Mouse (Mus musculus) MEL (cell line): ENCODE data around the gene Itgb2. TPM values are rescaled to one million over a fixed set of nuclear protein-coding genes. Genes with fewer than 3 reads are reported as not detected.

Experiments used
- DNase-seq: peaks from one replicate; pipeline ENCODE4 v3.0.0; 2011; ENCODE audit warnings: low read depth, low spot score
- H3K27ac ChIP-seq: 2 replicates; pipeline ENCODE4 v1.5.1; 2012; ENCODE audit warnings: low read depth, mild to moderate bottlenecking, control low read depth, low read length, moderate library complexity; ENCODE audit not compliant: control insufficient read depth
- H3K27me3 ChIP-seq, 2 experiments: fragments of 150-350 bp in 1 of 2; sonication (generic) in 1 of 2; 2 replicates each; pipeline ENCODE4 v1.6.1; 2012; ENCODE audit warnings: low read length in 2 of 2, mild to moderate bottlenecking in 2 of 2, improper control_type of control experiment in 1 of 2, moderate library complexity in 1 of 2; ENCODE audit not compliant: insufficient read depth in 2 of 2, control insufficient read depth in 1 of 2
- H3K36me3 ChIP-seq, 2 experiments: 2 replicates each; pipeline ENCODE4 v1.6.1; 2012 to 2014; ENCODE audit warnings: low read length in 2 of 2, improper control_type of control experiment in 1 of 2, inconsistent platforms in 1 of 2, mild to moderate bottlenecking in 1 of 2; ENCODE audit not compliant: insufficient read depth in 2 of 2, control insufficient read depth in 1 of 2
- H3K4me1 ChIP-seq, 2 experiments: fragments of 150-350 bp in 1 of 2; sonication (generic) in 1 of 2; 2 replicates each; pipeline ENCODE4 v1.6.1; 2012; ENCODE audit warnings: low read length in 2 of 2, improper control_type of control experiment in 1 of 2, mild to moderate bottlenecking in 1 of 2; ENCODE audit not compliant: insufficient read depth in 2 of 2, control insufficient read depth in 1 of 2
- H3K4me3 ChIP-seq, 2 experiments: fragments of 150-350 bp in 1 of 2; sonication (generic) in 1 of 2; 2 replicates each; pipeline ENCODE4 v1.5.1; 2012; ENCODE audit warnings: low read depth in 2 of 2, low read length in 2 of 2, mild to moderate bottlenecking in 2 of 2, moderate library complexity in 2 of 2, control low read depth in 1 of 2, improper control_type of control experiment in 1 of 2; ENCODE audit not compliant: control insufficient read depth in 1 of 2, insufficient read depth in 1 of 2
- H3K79me2 ChIP-seq: 2 replicates; pipeline ENCODE4 v1.6.1; 2012; ENCODE audit warnings: mild to moderate bottlenecking, low read length, moderate library complexity; ENCODE audit not compliant: control insufficient read depth, poor library complexity, insufficient read depth
- H3K9ac ChIP-seq: 2 replicates; pipeline ENCODE4 v1.6.1; 2012; ENCODE audit warnings: low read depth, mild to moderate bottlenecking, control low read depth, low read length, moderate library complexity; ENCODE audit not compliant: control insufficient read depth, poor library complexity, severe bottlenecking
- H3K9me3 ChIP-seq: fragments of 150-350 bp; sonication (generic); replicated peaks from 2 replicates; pipeline ENCODE4 v1.6.1; 2012; ENCODE audit warnings: mild to moderate bottlenecking, low read length, improper control_type of control experiment, moderate library complexity; ENCODE audit not compliant: insufficient read depth
- BHLHE40 ChIP-seq: IDR thresholded peaks from 2 replicates; pipeline ENCODE4 v1.6.1; 2012; ENCODE audit warnings: low read depth, mild to moderate bottlenecking, inconsistent platforms, low read length, improper control_type of control experiment, borderline replicate concordance
- CTCF ChIP-seq, 3 experiments: IDR thresholded peaks in 2 of 3; conservative IDR thresholded peaks in 1 of 3; 2 replicates each; pipeline ENCODE4 v1.5.1; 2011 to 2012; ENCODE audit warnings: low read length in 3 of 3, low read depth in 2 of 3, mild to moderate bottlenecking in 2 of 3, improper control_type of control experiment in 1 of 3, inconsistent platforms in 1 of 3, mixed read lengths in 1 of 3, moderate library complexity in 1 of 3; ENCODE audit not compliant: control insufficient read depth in 1 of 3, insufficient read depth in 1 of 3, poor library complexity in 1 of 3, severe bottlenecking in 1 of 3
- ELF1 ChIP-seq: IDR thresholded peaks from 2 replicates; pipeline ENCODE4 v1.6.1; 2014; ENCODE audit warnings: low read depth, mild to moderate bottlenecking, inconsistent platforms, low read length, improper control_type of control experiment, moderate library complexity
- GABPA ChIP-seq: IDR thresholded peaks from 2 replicates; pipeline ENCODE4 v1.6.1; 2012; ENCODE audit warnings: low read depth, mild to moderate bottlenecking, inconsistent platforms, low read length, improper control_type of control experiment, moderate library complexity
- GATA1 ChIP-seq: IDR thresholded peaks from 2 replicates; pipeline ENCODE4 v1.6.1; 2011; ENCODE audit warnings: low read depth, low read length, improper control_type of control experiment
- JUND ChIP-seq: IDR thresholded peaks from 2 replicates; pipeline ENCODE4 v1.6.1; 2011; ENCODE audit warnings: low read depth, mild to moderate bottlenecking, improper control_type of control experiment, low read length
- KAT2A ChIP-seq: conservative IDR thresholded peaks from 2 replicates; pipeline ENCODE4 v1.6.1; 2012; ENCODE audit warnings: low read depth, low read length, improper control_type of control experiment, inconsistent platforms
- MAX ChIP-seq: IDR thresholded peaks from 2 replicates; pipeline ENCODE4 v1.6.1; 2011; ENCODE audit warnings: low read length, improper control_type of control experiment
- MAZ ChIP-seq: IDR thresholded peaks from 2 replicates; pipeline ENCODE4 v1.6.1; 2012; ENCODE audit warnings: low read depth, mild to moderate bottlenecking, inconsistent platforms, low read length, improper control_type of control experiment
- MYB ChIP-seq: IDR thresholded peaks from 2 replicates; pipeline ENCODE4 v1.6.1; 2011; ENCODE audit warnings: mild to moderate bottlenecking, low read depth, low read length, improper control_type of control experiment
- MYC ChIP-seq: IDR thresholded peaks from 2 replicates; pipeline ENCODE4 v1.6.1; 2011; ENCODE audit warnings: low read depth, mild to moderate bottlenecking, low read length, improper control_type of control experiment, moderate library complexity
- NELFE ChIP-seq: IDR thresholded peaks from 2 replicates; pipeline ENCODE4 v1.6.1; 2011; ENCODE audit warnings: low read depth, low read length, improper control_type of control experiment
- NRF1 ChIP-seq: IDR thresholded peaks from 2 replicates; pipeline ENCODE4 v1.6.1; 2014; ENCODE audit warnings: low read depth, mild to moderate bottlenecking, inconsistent platforms, low read length, improper control_type of control experiment, moderate library complexity; ENCODE audit not compliant: poor library complexity, insufficient read depth, severe bottlenecking
- POLR2A ChIP-seq, 2 experiments: IDR thresholded peaks; 2 replicates each; pipeline ENCODE4 v1.6.1; 2011 to 2012; ENCODE audit warnings: low read length in 2 of 2, mild to moderate bottlenecking in 2 of 2, control low read depth in 1 of 2, improper control_type of control experiment in 1 of 2, low read depth in 1 of 2, moderate library complexity in 1 of 2; ENCODE audit not compliant: control insufficient read depth in 1 of 2, insufficient read depth in 1 of 2, poor library complexity in 1 of 2
- POLR2AphosphoS2 ChIP-seq: IDR thresholded peaks from 2 replicates; pipeline ENCODE4 v1.6.1; 2011; ENCODE audit warnings: low read length, improper control_type of control experiment
- POLR2AphosphoS5 ChIP-seq: IDR thresholded peaks from 2 replicates; pipeline ENCODE4 v1.6.1; 2012; ENCODE audit warnings: low read depth, borderline replicate concordance, mild to moderate bottlenecking, inconsistent platforms, low read length, moderate library complexity, mixed read lengths
- RCOR1 ChIP-seq: IDR thresholded peaks from 2 replicates; pipeline ENCODE4 v1.6.1; 2012; ENCODE audit warnings: low read depth, mild to moderate bottlenecking, inconsistent platforms, low read length, improper control_type of control experiment
- SMC3 ChIP-seq: IDR thresholded peaks from 2 replicates; pipeline ENCODE4 v1.6.1; 2011; ENCODE audit warnings: low read depth, low read length, improper control_type of control experiment
- TAL1 ChIP-seq: IDR thresholded peaks from 2 replicates; pipeline ENCODE4 v1.6.1; 2012; ENCODE audit warnings: mild to moderate bottlenecking, inconsistent platforms, low read length, moderate library complexity, mixed read lengths
- TBP ChIP-seq: IDR thresholded peaks from 2 replicates; pipeline ENCODE4 v1.8.0; 2011; ENCODE audit warnings: low read depth, low read length, improper control_type of control experiment
- TCF12 ChIP-seq: IDR thresholded peaks from 2 replicates; pipeline ENCODE4 v1.6.1; 2014; ENCODE audit warnings: low read depth, mild to moderate bottlenecking, inconsistent platforms, low read length, improper control_type of control experiment, moderate library complexity
- UBTF ChIP-seq: IDR thresholded peaks from 2 replicates; pipeline ENCODE4 v1.6.1; 2012; ENCODE audit warnings: low read depth, mild to moderate bottlenecking, inconsistent platforms, low read length, improper control_type of control experiment, moderate library complexity, borderline replicate concordance; ENCODE audit not compliant: insufficient read depth
- USF1 ChIP-seq: IDR thresholded peaks from 2 replicates; pipeline ENCODE4 v1.6.1; 2014; ENCODE audit warnings: low read depth, mild to moderate bottlenecking, inconsistent platforms, low read length, improper control_type of control experiment, moderate library complexity
- ZC3H11A ChIP-seq: IDR thresholded peaks from 2 replicates; pipeline ENCODE4 v1.6.1; 2012; ENCODE audit warnings: low read depth, mild to moderate bottlenecking, inconsistent platforms, low read length, improper control_type of control experiment
- polyA plus RNA-seq, 2 experiments: library from polyadenylated mRNA; stranded (reverse) in 1 of 2; unstranded in 1 of 2; fragments of >175 nt in 1 of 2; fragments of >200 nt in 1 of 2; gene quantifications; 2 replicates each; pipeline versions ENCODE4 v1.2.1 to v1.2.4; 2012; ENCODE audit warnings: low replicate concordance in 2 of 2, low read depth in 1 of 2; ENCODE audit not compliant: insufficient read length in 2 of 2, insufficient read depth in 1 of 2, missing spikeins in 1 of 2
- total RNA-seq: library from RNA; depleted of rRNA; stranded (reverse); fragments of 300-350 nt; gene quantifications from 2 replicates; pipeline ENCODE4 v1.2.3, GENCODE M21; 2012

The Itgb2 gene
- total and polyA plus RNA-seq, 3 experiments: 36.9 to 45.8 TPM; not detected in 1

DNA sequence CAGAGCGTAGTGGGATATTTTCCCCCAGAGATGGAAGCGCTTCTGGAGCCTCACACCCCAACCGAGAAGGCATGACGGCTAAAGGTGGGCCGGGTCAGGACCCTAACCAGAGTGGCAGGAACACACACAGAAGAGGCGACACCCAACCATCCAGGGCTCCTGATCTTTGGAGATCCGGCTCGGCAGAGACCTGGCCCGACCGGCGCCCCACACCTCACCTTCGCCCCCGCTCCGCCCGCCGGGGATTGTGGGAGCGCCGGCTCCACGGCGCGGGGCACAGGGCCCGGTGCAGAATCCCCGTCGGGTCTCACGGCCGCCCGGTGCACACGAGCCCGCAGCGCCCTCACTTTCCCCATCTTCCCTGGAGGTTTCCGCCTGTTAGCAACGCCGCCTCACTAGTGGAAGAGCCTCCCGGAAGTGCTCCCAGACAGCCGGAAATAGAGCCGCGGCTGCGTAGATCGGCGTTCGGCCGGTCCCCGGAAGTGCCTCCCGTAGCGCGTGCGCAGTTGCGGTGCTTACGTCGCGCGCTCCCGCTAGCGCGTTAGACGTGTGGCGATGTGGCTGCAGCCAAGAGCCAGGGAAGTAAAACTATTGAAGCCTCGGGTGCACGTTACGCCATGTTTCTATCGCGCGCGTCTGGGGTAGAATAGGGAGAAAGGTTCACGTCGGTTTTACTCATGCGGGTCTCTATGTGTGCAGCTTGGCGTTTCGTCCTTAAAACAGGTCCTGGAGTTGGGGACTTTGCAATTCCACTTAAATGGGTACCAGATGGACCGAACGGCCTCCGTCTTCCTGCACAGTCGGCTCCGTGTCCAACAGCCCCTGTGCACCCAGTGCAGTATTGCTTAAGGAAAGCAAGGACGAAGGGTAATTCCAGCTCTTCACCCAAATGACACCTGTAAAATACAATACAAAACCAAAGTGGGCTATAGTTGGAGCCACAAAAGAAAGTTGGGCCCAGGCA, 14.4 kb upstream of the Itgb2 start, which contains the start of gene Fam207a (continued):
- TF ChIP-seq UBTF: no peak
- 0 out of 2 replicates have a peak, but pooled peaks have one; percentile 80 for TF ChIP-seq TBP

DNA sequence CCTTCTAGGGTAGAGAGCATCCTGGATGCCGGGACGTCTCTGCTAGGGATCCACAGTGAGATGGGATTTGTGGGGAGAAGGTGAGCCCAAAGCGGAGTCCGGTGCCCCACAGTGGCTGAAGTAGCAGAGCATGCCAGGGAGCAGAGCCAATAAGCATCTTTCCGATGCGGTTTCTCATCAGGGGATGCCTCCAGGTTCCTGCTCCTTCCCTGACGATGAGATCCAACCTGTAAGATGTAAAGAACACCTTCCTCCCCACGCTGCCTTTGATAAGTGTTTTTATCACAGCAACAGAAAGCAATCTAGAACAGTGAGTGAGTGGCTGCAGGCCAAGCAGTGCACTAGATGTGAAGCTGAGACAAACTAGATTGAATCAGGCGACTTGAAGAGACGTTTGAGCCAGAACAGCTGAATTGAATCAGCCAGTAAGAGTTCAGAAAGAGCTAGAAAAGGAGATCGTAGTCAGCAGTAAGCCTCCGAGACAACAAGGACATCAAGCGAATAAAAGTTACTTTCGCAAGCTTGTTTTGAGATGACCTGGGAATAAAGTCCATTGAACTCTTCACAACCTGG, 13.6 kb upstream of the Itgb2 start:
- peak; percentile 64 for DNase-seq
- H3K4me3 ChIP-seq: peak overlapping the region; percentile 60 to 82

DNA sequence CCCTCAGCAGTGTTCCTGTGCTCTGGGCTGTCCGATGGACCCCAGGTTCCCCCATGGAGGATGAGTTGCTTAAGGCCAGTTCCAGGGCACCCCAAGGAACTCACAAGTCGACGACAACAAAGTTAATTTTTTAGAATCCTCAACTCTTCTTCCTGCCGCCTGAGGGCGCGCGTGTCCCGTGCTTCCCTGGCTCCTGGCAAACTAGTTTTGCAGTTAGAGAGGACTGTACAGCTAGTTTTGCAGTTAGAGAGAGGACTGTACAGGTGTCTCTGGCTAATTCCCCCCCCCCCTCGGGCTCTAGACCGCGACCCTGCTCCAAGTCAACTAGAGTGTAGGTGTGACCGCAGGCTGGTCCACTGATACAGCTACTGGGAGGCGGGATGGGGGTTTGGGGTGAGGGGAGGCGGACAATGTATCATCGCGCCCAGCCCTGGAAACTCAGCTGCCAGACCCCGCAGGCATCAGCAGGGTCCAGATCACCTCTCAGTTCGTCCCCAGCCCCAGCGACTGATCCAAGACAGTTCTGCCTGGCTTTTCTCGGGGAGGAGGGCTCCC, 12.9 kb upstream of the Itgb2 start:
- peak; percentile 88 for DNase-seq
- Histone ChIP-seq H3K4me1 (peaks cover 0 to 11% of the 10 kb centered on the region in 2 experiments; a peak in 2 of 4 replicates), H3K9ac (peak overlapping the region; percentile 86)
- TF ChIP-seq GATA1 (no peak), MAX (no peak), UBTF (no peak), JUND (no peak), SMC3 (peak; percentile 93), KAT2A (no peak), MAZ (0 out of 2 replicates have a peak, but pooled peaks have one; percentile 64), TCF12 (no peak), TBP (0 out of 2 replicates have a peak, but pooled peaks have one; percentile 9), BHLHE40 (no peak), TAL1 (no peak), POLR2AphosphoS2 (no peak), MYC (no peak), USF1 (0 out of 2 replicates have a peak, but pooled peaks have one; percentile 16), NELFE (no peak), RCOR1 (no peak), MYB (no peak), POLR2AphosphoS5 (no peak), NRF1 (no peak), ZC3H11A (peak; percentile 93), POLR2A (IDR thresholded peaks at IDR 0.05; ENCODE audit: control insufficient read depth in 1 of 2, insufficient read depth in 1 of 2, low read depth in 1 of 2, low read length in 2 of 2, poor library complexity in 1 of 2) (no peak), GABPA (no peak), ELF1 (no peak)

More for the DNA sequence above, 13.6 kb upstream of the Itgb2 start:
- Histone ChIP-seq H3K4me1 (peaks cover 0 to 10% of the 10 kb centered on the region in 2 experiments; a peak in 2 of 4 replicates), H3K9me3 (no peaks in the 10 kb centered on the region), H3K79me2 (peaks cover 19% of the 10 kb centered on the region), H3K36me3 (peaks cover 0 to 7% of the 10 kb centered on the region in 2 experiments; a peak in 3 of 4 replicates), H3K27me3 (no peaks in the 10 kb centered on the region), H3K9ac (peak overlapping the region; percentile 86), H3K27ac (peak overlapping the region; percentile 88)
- TF ChIP-seq CTCF (IDR thresholded peaks at IDR 0.05 in 2 of 3, conservative IDR thresholded peaks at IDR 0.05 in 1 of 3; ENCODE audit: control insufficient read depth in 1 of 3, insufficient read depth in 1 of 3, low read depth in 2 of 3, low read length in 3 of 3, poor library complexity in 1 of 3, severe bottlenecking in 1 of 3) (0 out of 6 replicates have a peak, but pooled peaks of 1 of the 3 experiments have one; percentile 4), KAT2A (no peak), GATA1 (peak; percentile 53), POLR2AphosphoS2 (no peak)

More for the DNA sequence above, 12.9 kb upstream of the Itgb2 start:
- Histone ChIP-seq H3K4me3 (no peak overlapping the region), H3K9me3 (no peaks in the 10 kb centered on the region), H3K27me3 (no peaks in the 10 kb centered on the region), H3K36me3 (peaks cover 0 to 7% of the 10 kb centered on the region in 2 experiments; a peak in 3 of 4 replicates), H3K79me2 (peaks cover 19% of the 10 kb centered on the region), H3K27ac (no peak overlapping the region)
